Mouse (Mus musculus) MEL (cell line): ENCODE measurements around the gene Atp8a2. TPM values are rescaled to one million over a fixed set of nuclear protein-coding genes. Genes with fewer than 3 reads are reported as not detected.

Experiments
- DNase-seq: peaks from one replicate; pipeline ENCODE4 v3.0.0; 2011; ENCODE audit warnings: low read depth, low spot score
- H3K27ac ChIP-seq: 2 replicates; pipeline ENCODE4 v1.5.1; 2012; ENCODE audit warnings: low read depth, mild to moderate bottlenecking, control low read depth, low read length, moderate library complexity; ENCODE audit not compliant: control insufficient read depth
- H3K27me3 ChIP-seq, 2 experiments: fragments of 150-350 bp in 1 of 2; sonication (generic) in 1 of 2; 2 replicates each; pipeline ENCODE4 v1.6.1; 2012; ENCODE audit warnings: low read length in 2 of 2, mild to moderate bottlenecking in 2 of 2, improper control_type of control experiment in 1 of 2, moderate library complexity in 1 of 2; ENCODE audit not compliant: insufficient read depth in 2 of 2, control insufficient read depth in 1 of 2
- H3K36me3 ChIP-seq, 2 experiments: 2 replicates each; pipeline ENCODE4 v1.6.1; 2012 to 2014; ENCODE audit warnings: low read length in 2 of 2, improper control_type of control experiment in 1 of 2, inconsistent platforms in 1 of 2, mild to moderate bottlenecking in 1 of 2; ENCODE audit not compliant: insufficient read depth in 2 of 2, control insufficient read depth in 1 of 2
- H3K4me1 ChIP-seq, 2 experiments: fragments of 150-350 bp in 1 of 2; sonication (generic) in 1 of 2; 2 replicates each; pipeline ENCODE4 v1.6.1; 2012; ENCODE audit warnings: low read length in 2 of 2, improper control_type of control experiment in 1 of 2, mild to moderate bottlenecking in 1 of 2; ENCODE audit not compliant: insufficient read depth in 2 of 2, control insufficient read depth in 1 of 2
- H3K4me3 ChIP-seq, 2 experiments: fragments of 150-350 bp in 1 of 2; sonication (generic) in 1 of 2; 2 replicates each; pipeline ENCODE4 v1.5.1; 2012; ENCODE audit warnings: low read depth in 2 of 2, low read length in 2 of 2, mild to moderate bottlenecking in 2 of 2, moderate library complexity in 2 of 2, control low read depth in 1 of 2, improper control_type of control experiment in 1 of 2; ENCODE audit not compliant: control insufficient read depth in 1 of 2, insufficient read depth in 1 of 2
- H3K79me2 ChIP-seq: 2 replicates; pipeline ENCODE4 v1.6.1; 2012; ENCODE audit warnings: mild to moderate bottlenecking, low read length, moderate library complexity; ENCODE audit not compliant: control insufficient read depth, poor library complexity, insufficient read depth
- H3K9ac ChIP-seq: 2 replicates; pipeline ENCODE4 v1.6.1; 2012; ENCODE audit warnings: low read depth, mild to moderate bottlenecking, control low read depth, low read length, moderate library complexity; ENCODE audit not compliant: control insufficient read depth, poor library complexity, severe bottlenecking
- H3K9me3 ChIP-seq: fragments of 150-350 bp; sonication (generic); replicated peaks from 2 replicates; pipeline ENCODE4 v1.6.1; 2012; ENCODE audit warnings: mild to moderate bottlenecking, low read length, improper control_type of control experiment, moderate library complexity; ENCODE audit not compliant: insufficient read depth
- BHLHE40 ChIP-seq: IDR thresholded peaks from 2 replicates; pipeline ENCODE4 v1.6.1; 2012; ENCODE audit warnings: low read depth, mild to moderate bottlenecking, inconsistent platforms, low read length, improper control_type of control experiment, borderline replicate concordance
- CHD1 ChIP-seq: IDR thresholded peaks from 2 replicates; pipeline ENCODE4 v1.6.1; 2012; ENCODE audit warnings: low read depth, mild to moderate bottlenecking, inconsistent platforms, low read length, improper control_type of control experiment
- ELF1 ChIP-seq: IDR thresholded peaks from 2 replicates; pipeline ENCODE4 v1.6.1; 2014; ENCODE audit warnings: low read depth, mild to moderate bottlenecking, inconsistent platforms, low read length, improper control_type of control experiment, moderate library complexity
- EP300 ChIP-seq, 2 experiments: IDR thresholded peaks; 2 replicates each; pipeline ENCODE4 v1.6.1; 2011; ENCODE audit warnings: improper control_type of control experiment in 2 of 2, low read length in 2 of 2, low read depth in 1 of 2, mild to moderate bottlenecking in 1 of 2
- ETS1 ChIP-seq: IDR thresholded peaks from 2 replicates; pipeline ENCODE4 v1.6.1; 2012; ENCODE audit warnings: low read depth, mild to moderate bottlenecking, inconsistent platforms, low read length, improper control_type of control experiment, moderate library complexity
- GABPA ChIP-seq: IDR thresholded peaks from 2 replicates; pipeline ENCODE4 v1.6.1; 2012; ENCODE audit warnings: low read depth, mild to moderate bottlenecking, inconsistent platforms, low read length, improper control_type of control experiment, moderate library complexity
- GATA1 ChIP-seq: IDR thresholded peaks from 2 replicates; pipeline ENCODE4 v1.6.1; 2011; ENCODE audit warnings: low read depth, low read length, improper control_type of control experiment
- HCFC1 ChIP-seq: IDR thresholded peaks from 2 replicates; pipeline ENCODE4 v1.6.1; 2012; ENCODE audit warnings: low read depth, mild to moderate bottlenecking, inconsistent platforms, low read length, improper control_type of control experiment, moderate library complexity
- JUND ChIP-seq: IDR thresholded peaks from 2 replicates; pipeline ENCODE4 v1.6.1; 2011; ENCODE audit warnings: low read depth, mild to moderate bottlenecking, improper control_type of control experiment, low read length
- MAFK ChIP-seq: IDR thresholded peaks from 2 replicates; pipeline ENCODE4 v1.6.1; 2011; ENCODE audit warnings: low read depth, mild to moderate bottlenecking, low read length, improper control_type of control experiment, borderline replicate concordance
- MAX ChIP-seq: IDR thresholded peaks from 2 replicates; pipeline ENCODE4 v1.6.1; 2011; ENCODE audit warnings: low read length, improper control_type of control experiment
- MAZ ChIP-seq: IDR thresholded peaks from 2 replicates; pipeline ENCODE4 v1.6.1; 2012; ENCODE audit warnings: low read depth, mild to moderate bottlenecking, inconsistent platforms, low read length, improper control_type of control experiment
- MYB ChIP-seq: IDR thresholded peaks from 2 replicates; pipeline ENCODE4 v1.6.1; 2011; ENCODE audit warnings: mild to moderate bottlenecking, low read depth, low read length, improper control_type of control experiment
- MYC ChIP-seq: IDR thresholded peaks from 2 replicates; pipeline ENCODE4 v1.6.1; 2011; ENCODE audit warnings: low read depth, mild to moderate bottlenecking, low read length, improper control_type of control experiment, moderate library complexity
- NRF1 ChIP-seq: IDR thresholded peaks from 2 replicates; pipeline ENCODE4 v1.6.1; 2014; ENCODE audit warnings: low read depth, mild to moderate bottlenecking, inconsistent platforms, low read length, improper control_type of control experiment, moderate library complexity; ENCODE audit not compliant: poor library complexity, insufficient read depth, severe bottlenecking
- POLR2A ChIP-seq, 2 experiments: IDR thresholded peaks; 2 replicates each; pipeline ENCODE4 v1.6.1; 2011 to 2012; ENCODE audit warnings: low read length in 2 of 2, mild to moderate bottlenecking in 2 of 2, control low read depth in 1 of 2, improper control_type of control experiment in 1 of 2, low read depth in 1 of 2, moderate library complexity in 1 of 2; ENCODE audit not compliant: control insufficient read depth in 1 of 2, insufficient read depth in 1 of 2, poor library complexity in 1 of 2
- POLR2AphosphoS2 ChIP-seq: IDR thresholded peaks from 2 replicates; pipeline ENCODE4 v1.6.1; 2011; ENCODE audit warnings: low read length, improper control_type of control experiment
- RAD21 ChIP-seq: IDR thresholded peaks from 2 replicates; pipeline ENCODE4 v1.6.1; 2011; ENCODE audit warnings: mild to moderate bottlenecking, low read depth, low read length, improper control_type of control experiment
- SMC3 ChIP-seq: IDR thresholded peaks from 2 replicates; pipeline ENCODE4 v1.6.1; 2011; ENCODE audit warnings: low read depth, low read length, improper control_type of control experiment
- TAL1 ChIP-seq: IDR thresholded peaks from 2 replicates; pipeline ENCODE4 v1.6.1; 2012; ENCODE audit warnings: mild to moderate bottlenecking, inconsistent platforms, low read length, moderate library complexity, mixed read lengths
- TCF12 ChIP-seq: IDR thresholded peaks from 2 replicates; pipeline ENCODE4 v1.6.1; 2014; ENCODE audit warnings: low read depth, mild to moderate bottlenecking, inconsistent platforms, low read length, improper control_type of control experiment, moderate library complexity
- UBTF ChIP-seq: IDR thresholded peaks from 2 replicates; pipeline ENCODE4 v1.6.1; 2012; ENCODE audit warnings: low read depth, mild to moderate bottlenecking, inconsistent platforms, low read length, improper control_type of control experiment, moderate library complexity, borderline replicate concordance; ENCODE audit not compliant: insufficient read depth
- USF1 ChIP-seq: IDR thresholded peaks from 2 replicates; pipeline ENCODE4 v1.6.1; 2014; ENCODE audit warnings: low read depth, mild to moderate bottlenecking, inconsistent platforms, low read length, improper control_type of control experiment, moderate library complexity
- USF2 ChIP-seq, 2 experiments: IDR thresholded peaks; 2 replicates each; pipeline ENCODE4 v1.6.1; 2011 to 2012; ENCODE audit warnings: improper control_type of control experiment in 2 of 2, low read length in 2 of 2, borderline replicate concordance in 1 of 2, inconsistent platforms in 1 of 2, low read depth in 1 of 2, mild to moderate bottlenecking in 1 of 2; ENCODE audit not compliant: insufficient read depth in 1 of 2
- ZC3H11A ChIP-seq: IDR thresholded peaks from 2 replicates; pipeline ENCODE4 v1.6.1; 2012; ENCODE audit warnings: low read depth, mild to moderate bottlenecking, inconsistent platforms, low read length, improper control_type of control experiment
- ZKSCAN1 ChIP-seq: IDR thresholded peaks from 2 replicates; pipeline ENCODE4 v1.6.1; 2012; ENCODE audit warnings: low read depth, mild to moderate bottlenecking, inconsistent platforms, low read length, improper control_type of control experiment, moderate library complexity
- polyA plus RNA-seq, 2 experiments: library from polyadenylated mRNA; stranded (reverse) in 1 of 2; unstranded in 1 of 2; fragments of >175 nt in 1 of 2; fragments of >200 nt in 1 of 2; gene quantifications; 2 replicates each; pipeline versions ENCODE4 v1.2.1 to v1.2.4; 2012; ENCODE audit warnings: low replicate concordance in 2 of 2, low read depth in 1 of 2; ENCODE audit not compliant: insufficient read length in 2 of 2, insufficient read depth in 1 of 2, missing spikeins in 1 of 2
- total RNA-seq: library from RNA; depleted of rRNA; stranded (reverse); fragments of 300-350 nt; gene quantifications from 2 replicates; pipeline ENCODE4 v1.2.3, GENCODE M21; 2012

The Atp8a2 gene
- total and polyA plus RNA-seq, 3 experiments = 0.29 to 0.39 TPM; not detected in 1

DNA sequence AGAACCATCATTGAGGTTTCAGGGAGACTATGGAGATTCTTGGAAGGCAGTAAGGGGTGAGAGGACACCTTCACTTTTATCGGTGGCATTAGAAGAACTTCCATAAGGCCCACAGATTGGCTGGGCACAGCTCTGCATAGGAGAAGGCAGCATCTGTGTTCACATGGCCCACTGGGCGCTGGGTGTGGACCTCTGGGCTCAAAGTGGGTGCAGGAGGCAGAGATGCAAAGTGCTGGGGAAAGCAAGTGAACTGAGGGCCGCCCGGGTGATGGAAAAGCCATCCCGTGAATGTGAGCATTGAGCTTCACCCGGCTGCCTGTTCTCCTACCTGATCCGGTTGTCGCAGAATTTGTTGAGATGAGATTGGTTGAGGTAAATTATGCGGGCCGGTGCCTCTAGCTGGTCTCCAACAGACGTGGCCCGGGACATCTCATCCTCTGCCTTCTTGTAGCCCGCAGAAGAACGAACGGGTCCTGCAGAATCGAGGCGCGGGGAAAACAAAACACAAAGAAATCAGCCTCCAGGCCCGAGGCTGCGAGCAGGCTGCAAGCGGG, 110.6 kb downstream of the Atp8a2 start:
- Histone ChIP-seq H3K36me3 (no peaks in the 10 kb centered on the region), H3K4me3 (no peak overlapping the region), H3K9me3 (no peaks in the 10 kb centered on the region), H3K4me1 (no peaks in the 10 kb centered on the region), H3K27ac (no peak overlapping the region), H3K27me3 (no peaks in the 10 kb centered on the region), H3K79me2 (no peaks in the 10 kb centered on the region), H3K9ac (no peak overlapping the region)
- no peak for DNase-seq
- no peak for TF ChIP-seq MAFK
- no peak for TF ChIP-seq POLR2A (IDR thresholded peaks at IDR 0.05; ENCODE audit: control insufficient read depth in 1 of 2, insufficient read depth in 1 of 2, low read depth in 1 of 2, low read length in 2 of 2, poor library complexity in 1 of 2)
- TF ChIP-seq MYB = no peak
- no peak for TF ChIP-seq UBTF
- TF ChIP-seq BHLHE40 = no peak

DNA sequence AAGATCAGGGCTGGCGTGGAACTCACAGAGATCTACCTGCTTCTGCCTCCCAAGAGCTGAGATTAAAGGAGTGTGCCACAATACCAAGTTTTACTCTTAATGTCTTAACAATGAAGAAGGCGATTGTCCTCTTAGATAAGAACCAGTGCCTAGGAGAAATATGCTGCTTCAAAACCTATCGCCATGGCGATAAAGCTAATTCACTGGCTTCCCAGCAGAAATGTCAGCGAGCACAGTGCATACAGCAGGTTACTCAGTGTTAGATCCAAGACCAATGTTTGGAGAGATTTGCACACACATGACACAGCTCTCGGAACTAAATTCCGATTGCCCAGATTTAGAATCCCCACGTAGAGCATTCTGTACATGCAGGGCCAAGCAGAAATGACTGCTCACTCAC, 114.2 kb downstream of the Atp8a2 start:
- no peak overlapping the region for H3K9ac ChIP-seq
- no peaks in the 10 kb centered on the region for H3K4me1 ChIP-seq
- DNase-seq = no peak
- no peaks in the 10 kb centered on the region for H3K36me3 ChIP-seq
- H3K27me3 ChIP-seq = no peaks in the 10 kb centered on the region
- H3K79me2 ChIP-seq = no peaks in the 10 kb centered on the region
- H3K4me3 ChIP-seq = no peak overlapping the region
- TF ChIP-seq POLR2AphosphoS2 (no peak), NRF1 (no peak), ELF1 (no peak), MAZ (no peak), RAD21 (no peak), JUND (no peak), UBTF (no peak), GABPA (no peak), ETS1 (no peak)
- H3K27ac ChIP-seq = no peak overlapping the region
- no peaks in the 10 kb centered on the region for H3K9me3 ChIP-seq

DNA sequence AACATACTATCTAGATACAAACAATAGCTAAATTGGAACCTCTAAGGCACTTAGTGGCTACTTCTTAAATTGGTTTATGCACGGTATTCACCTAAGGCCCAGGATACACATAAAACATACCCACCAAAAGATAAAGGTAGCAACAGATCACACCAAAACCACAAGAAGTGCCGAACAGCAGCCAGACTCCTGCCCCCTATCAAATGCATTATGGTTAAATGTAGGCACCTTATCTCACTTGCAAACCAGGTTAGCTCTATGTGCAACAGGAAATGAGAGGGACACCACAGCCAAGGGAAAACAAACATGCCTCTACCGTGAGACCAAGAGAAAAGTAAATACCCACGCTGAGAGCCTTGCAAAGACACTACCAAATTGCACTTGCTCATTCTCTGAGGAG, 124.5 kb downstream of the Atp8a2 start:
- Histone ChIP-seq H3K4me3 (no peak overlapping the region), H3K27ac (no peak overlapping the region), H3K27me3 (no peaks in the 10 kb centered on the region), H3K36me3 (no peaks in the 10 kb centered on the region), H3K79me2 (no peaks in the 10 kb centered on the region), H3K4me1 (no peaks in the 10 kb centered on the region), H3K9ac (no peak overlapping the region), H3K9me3 (no peaks in the 10 kb centered on the region)
- DNase-seq = no peak
- no peak for TF ChIP-seq GATA1
- TF ChIP-seq EP300 (IDR thresholded peaks at IDR 0.05; ENCODE audit: low read depth in 1 of 2, low read length in 2 of 2) = no peak
- TF ChIP-seq USF1 = no peak
- TF ChIP-seq MAX = no peak
- TF ChIP-seq CHD1 = no peak
- TF ChIP-seq SMC3 = no peak
- no peak for TF ChIP-seq TAL1
- no peak for TF ChIP-seq HCFC1
- no peak for TF ChIP-seq UBTF
- TF ChIP-seq BHLHE40 = no peak
- TF ChIP-seq MAFK = no peak
- TF ChIP-seq MYB = no peak
- TF ChIP-seq ZKSCAN1 = no peak
- TF ChIP-seq MYC = no peak
- no peak for TF ChIP-seq ZC3H11A
- no peak for TF ChIP-seq ETS1
- TF ChIP-seq TCF12 = no peak
- TF ChIP-seq USF2 (IDR thresholded peaks at IDR 0.05; ENCODE audit: borderline replicate concordance in 1 of 2, insufficient read depth in 1 of 2, low read depth in 1 of 2, low read length in 2 of 2) = no peak
